Mouse (Mus musculus) 3T3-L1 (cell line): ENCODE measurements at regions not wholly inside any gene's neighbourhood (a gene's known extent, or its start where the extent isn't known, plus 50 kb on each side); places are given as distances from the start of the nearest gene placed in this dataset.
A peak's percentile ranks its signal among the peaks of the same experiment; 100 is the strongest.

Source experiments
- DNase-seq: peaks from one replicate; pipeline ENCODE4 v3.0.0-alpha.2; 2015; ENCODE audit warnings: low read depth, low spot score

DNA sequence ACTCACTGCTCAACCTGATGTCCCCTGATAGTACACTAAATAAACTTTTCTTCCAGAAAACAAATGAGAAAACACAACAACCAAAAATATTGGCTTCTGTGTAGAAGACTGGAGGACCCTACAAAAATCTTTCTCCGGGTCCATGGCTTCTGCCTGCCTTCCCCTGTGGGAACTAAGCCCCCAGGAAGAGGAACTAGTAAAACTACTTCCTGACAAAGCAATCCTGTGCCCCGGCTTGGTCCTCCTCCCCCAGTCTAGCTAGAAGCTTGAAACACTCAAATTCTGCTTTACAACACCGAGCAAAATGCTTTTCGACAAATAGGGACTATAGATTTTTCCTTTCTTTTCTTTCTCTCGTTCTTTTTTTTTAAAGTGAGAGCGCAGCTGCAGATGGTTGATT, 51.3 kb upstream of the Mki67 start:
- no peak for DNase-seq

DNA sequence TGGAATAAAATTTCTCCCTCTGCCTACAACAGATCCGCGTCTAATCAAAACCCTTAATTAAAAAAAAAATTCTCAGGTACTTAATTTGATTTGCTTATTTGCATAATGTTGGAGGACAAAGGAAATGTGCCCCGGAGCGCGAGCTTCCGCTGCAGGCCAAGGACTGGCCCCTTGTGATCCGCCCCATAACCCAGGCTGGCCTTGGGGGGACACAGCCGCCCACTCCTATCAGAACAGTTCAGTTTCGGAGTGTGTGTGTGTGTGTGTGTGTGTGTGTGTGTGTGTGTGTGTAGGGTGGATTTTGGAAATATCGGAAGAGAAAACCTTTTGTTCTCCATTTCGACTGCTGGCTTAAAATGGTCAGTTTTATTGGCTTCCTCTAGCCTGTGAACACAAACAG, 51.9 kb upstream of the Mki67 start:
- DNase-seq: no peak

- peak; percentile 84 for DNase-seq
These were observed 52.4 kb upstream of the Mki67 start for GRCm38 (mm10) chr7:135768592-135768991.

GRCm38 (mm10) chr7:135769082-135769673, 53.0 kb upstream of the Mki67 start:
- DNase-seq: no peak

- DNase-seq: no peak
These were observed 53.9 kb upstream of the Mki67 start for GRCm38 (mm10) chr7:135770051-135770450.

- DNase-seq: no peak
These were observed 59.8 kb upstream of the Mki67 start for GRCm38 (mm10) chr7:135775832-135776433.

DNA sequence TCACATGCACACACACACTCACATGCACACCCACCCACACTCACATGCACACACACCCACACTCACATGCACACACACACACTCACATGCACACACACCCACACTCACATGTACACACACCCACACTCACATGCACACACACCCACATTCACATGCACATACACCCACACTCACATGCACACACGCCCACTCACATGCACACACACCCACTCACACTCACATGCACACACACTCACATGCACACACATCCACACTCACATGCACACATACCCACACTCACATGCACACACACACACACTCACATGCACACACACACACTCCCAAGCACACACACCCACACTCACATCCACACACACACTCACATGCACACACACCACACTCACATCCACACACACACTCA, 74.0 kb upstream of the Mki67 start:
- DNase-seq: no peak

GRCm38 (mm10) chr7:135790978-135791377, 74.8 kb upstream of the Mki67 start:
- DNase-seq: peak; percentile 70

GRCm38 (mm10) chr7:135791953-135792690, 76.0 kb upstream of the Mki67 start:
- DNase-seq: no peak

GRCm38 (mm10) chr7:135792918-135793317, 76.8 kb upstream of the Mki67 start:
- peak; percentile 35 for DNase-seq

DNA sequence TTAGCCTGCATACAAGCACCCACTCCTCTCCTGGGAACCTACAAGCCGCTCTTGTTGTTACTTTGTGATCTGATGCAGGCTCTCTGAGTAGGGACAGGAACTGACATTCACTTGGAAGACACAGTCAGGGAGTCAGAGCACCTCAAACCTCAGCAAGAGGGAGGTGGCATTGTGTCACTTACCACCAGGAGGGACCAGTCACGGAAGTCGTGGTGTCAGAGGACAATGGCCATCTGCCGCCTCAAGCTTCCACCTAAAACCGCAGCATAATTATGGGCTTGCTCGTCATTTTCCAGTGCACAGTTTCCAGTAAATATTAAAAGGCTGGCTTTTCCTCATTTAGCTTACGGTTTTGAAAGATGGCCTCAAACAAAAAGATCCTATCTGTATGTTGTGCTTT, 78.1 kb upstream of the Mki67 start:
- DNase-seq: no peak

GRCm38 (mm10) chr7:135794679-135795078, 78.5 kb upstream of the Mki67 start:
- DNase-seq: no peak

GRCm38 (mm10) chr7:135798441-135798840, 82.3 kb upstream of the Mki67 start:
- DNase-seq: no peak

DNA sequence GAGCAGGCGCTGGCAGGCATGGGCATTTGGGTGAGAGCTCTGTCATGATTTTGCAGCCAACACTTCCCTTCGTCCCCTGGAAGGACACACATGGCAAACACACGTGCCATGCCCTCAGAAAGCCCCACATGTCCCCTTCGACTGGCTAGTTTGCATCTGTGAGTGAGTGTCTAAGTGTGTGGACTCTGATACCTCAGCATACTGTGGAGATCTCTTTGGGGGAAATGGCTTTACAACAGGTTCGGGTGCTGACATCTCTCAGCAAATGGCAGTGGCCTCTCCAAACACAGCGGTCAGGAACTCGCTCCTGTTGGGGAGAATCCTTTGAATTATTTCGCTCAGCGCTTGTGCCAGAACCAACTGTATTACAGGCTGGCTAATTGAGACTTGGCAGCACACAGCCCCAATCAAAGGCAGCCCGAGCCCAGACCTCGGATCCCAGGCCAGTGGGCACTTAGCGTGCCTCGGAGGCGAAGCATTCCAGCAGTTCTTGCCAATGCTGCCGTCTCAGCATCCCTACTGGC, 86.5 kb upstream of the Mki67 start:
- no peak for DNase-seq

DNA sequence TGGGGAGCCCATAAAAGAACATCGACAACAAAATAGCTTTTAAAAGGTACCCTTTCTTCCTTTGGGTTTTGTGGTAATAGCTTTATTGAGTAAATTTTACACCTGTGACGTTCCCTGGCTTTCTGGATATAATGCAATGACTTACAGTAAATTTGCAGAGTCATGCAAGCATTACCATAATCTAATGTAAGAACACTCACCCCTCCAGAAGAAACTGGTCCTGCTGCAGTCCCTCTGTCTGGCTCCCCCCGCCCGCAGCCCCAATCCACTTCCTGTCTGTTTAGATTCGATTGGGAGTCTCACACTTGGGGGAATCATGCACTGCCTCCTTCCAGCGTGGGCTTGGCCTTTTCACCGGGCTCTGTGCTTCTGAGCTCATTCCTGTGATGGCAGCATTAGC, 88.6 kb upstream of the Mki67 start:
- DNase-seq: no peak

DNA sequence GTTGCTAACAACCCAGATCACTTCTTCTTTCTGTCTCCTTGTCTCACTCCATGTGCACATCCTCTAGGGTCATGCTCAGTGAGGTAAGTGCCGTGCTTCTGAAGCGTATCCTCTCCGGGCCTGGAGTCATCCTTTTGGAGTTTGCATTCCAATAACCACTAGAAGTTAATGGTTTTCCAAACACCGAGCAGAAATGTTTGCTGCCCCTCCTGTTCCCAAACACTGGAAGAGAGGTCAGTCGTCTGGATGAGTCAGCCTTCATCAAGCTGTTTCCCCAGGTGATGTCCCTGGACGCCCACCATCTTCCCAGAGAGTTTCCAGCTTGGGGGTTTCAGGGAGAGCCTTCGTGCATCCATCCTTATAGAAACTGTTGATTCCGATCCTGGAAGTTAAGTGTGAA, 90.0 kb upstream of the Mki67 start:
- no peak for DNase-seq

DNA sequence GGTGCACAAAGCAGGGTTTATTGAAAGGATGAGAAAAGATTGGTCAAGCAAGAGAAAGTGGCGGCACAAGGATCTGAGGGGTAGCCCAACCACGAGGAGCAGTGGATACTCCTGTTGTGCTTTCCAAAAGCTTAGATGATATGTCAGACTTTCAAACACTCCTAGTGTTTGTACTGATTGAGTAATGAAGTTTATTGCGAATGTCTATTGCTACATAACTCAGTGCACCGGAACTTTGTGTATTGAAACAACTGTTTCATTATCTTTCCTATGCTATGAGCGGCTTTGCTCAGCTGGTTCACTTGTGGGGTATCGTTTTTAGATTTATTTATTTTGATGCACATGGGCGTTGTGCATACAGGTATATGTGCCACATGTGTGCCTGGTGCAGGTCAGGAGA, 90.5 kb upstream of the Mki67 start:
- DNase-seq: no peak

GRCm38 (mm10) chr7:135809167-135809566, 93.0 kb upstream of the Mki67 start:
- no peak for DNase-seq

DNA sequence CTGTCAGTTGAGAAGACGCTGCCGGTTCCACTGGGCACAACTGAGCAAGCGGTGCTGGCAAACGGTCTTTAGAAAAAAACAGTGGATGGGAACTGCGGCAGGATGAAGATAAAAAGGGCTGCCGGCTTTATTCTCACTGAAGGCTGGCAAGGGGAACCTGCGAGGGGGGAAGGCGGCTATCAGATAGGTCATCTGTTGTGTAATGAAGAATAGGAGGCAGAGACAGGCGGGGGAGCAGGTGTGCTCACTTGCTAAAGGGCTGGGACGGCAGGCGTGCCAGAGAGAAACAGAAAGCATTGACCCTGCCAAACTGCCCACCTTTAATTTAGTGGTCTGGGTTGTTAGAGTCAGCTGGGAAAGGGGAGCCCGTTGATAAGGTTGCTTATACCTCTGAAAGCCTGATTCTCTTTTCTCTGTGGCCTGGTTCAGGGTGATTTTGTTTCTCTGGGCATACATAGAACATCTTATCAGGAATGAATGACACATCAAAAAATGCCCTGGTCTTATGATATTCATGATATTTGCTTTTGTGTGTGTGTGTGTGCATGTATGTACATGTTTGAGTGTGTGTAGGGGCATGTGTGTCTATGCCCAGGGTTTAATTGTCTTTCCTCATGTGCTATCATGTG, 93.7 kb upstream of the Mki67 start:
- DNase-seq: no peak

DNA sequence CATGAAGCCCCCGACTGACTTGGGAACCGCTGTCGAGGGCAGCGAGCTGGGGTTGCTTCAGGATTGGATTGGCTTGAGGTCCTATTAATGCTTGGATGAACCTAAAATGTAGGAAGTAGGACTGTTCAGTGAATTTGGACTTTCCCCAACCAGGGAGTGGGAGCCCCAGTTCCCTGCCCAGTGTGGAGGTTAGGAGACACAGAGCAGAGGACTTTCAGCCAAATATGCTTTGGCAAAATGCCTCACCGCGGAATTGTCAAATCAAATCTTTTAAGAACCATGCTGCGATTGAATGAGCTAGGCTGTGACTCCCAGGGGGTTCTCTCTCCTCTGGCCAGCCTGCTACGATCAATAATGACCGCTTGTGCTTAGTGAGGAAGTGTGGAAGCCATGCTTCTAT, 94.8 kb upstream of the Mki67 start:
- no peak for DNase-seq

- peak; percentile 61 for DNase-seq
These were observed 97.5 kb upstream of the Mki67 start for GRCm38 (mm10) chr7:135813616-135814015.

- no peak for DNase-seq
These were observed 100.0 kb upstream of the Mki67 start for GRCm38 (mm10) chr7:135816191-135816590.
